Mouse (Mus musculus): ENCODE results near the gene Brms1l. TPM values are rescaled to one million over a fixed set of nuclear protein-coding genes. Genes with fewer than 3 reads are reported as not detected.
A peak's percentile ranks its signal among the peaks of the same experiment; 100 is the strongest.

Brms1l gene
- polyA plus RNA-seq, 1 experiment from 2014 or later = 46.6 TPM

DNA sequence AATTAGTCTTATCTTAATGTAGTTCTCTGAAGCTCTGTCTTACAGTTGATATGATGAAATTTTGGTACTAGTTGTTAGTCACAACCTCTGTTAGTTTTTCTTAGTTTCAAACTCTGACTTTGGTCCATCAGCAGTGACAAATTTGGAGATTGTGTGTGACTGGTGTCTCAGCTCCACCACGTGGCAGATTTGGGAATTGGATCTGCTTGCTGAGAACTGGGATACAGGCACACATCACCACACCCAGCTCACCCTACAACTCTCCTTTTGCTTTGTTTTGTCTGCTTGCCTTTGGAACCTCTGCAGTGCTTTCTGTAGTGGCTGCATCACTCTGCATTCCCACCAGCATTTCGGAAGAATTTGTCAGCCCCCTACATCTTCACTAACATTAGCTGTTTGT, 5.0 kb upstream of the Brms1l start:
- Histone ChIP-seq H3K27me3 (no peaks in the 10 kb centered on the region), H3K36me3 (no peaks in the 10 kb centered on the region), H3K27ac (replicated peaks) (no peak overlapping the region), H3K9ac (no peak overlapping the region), H3K4me3 (no peak overlapping the region), H3K4me2 (no peak overlapping the region), H3K4me1 (replicated peaks) (no peaks in the 10 kb centered on the region), H3K9me3 (no peaks in the 10 kb centered on the region)
- ATAC-seq (ENCODE audit: low read depth) = no peak
- 14% methylated on average over 2 of the region's 2 CpGs for WGBS

DNA sequence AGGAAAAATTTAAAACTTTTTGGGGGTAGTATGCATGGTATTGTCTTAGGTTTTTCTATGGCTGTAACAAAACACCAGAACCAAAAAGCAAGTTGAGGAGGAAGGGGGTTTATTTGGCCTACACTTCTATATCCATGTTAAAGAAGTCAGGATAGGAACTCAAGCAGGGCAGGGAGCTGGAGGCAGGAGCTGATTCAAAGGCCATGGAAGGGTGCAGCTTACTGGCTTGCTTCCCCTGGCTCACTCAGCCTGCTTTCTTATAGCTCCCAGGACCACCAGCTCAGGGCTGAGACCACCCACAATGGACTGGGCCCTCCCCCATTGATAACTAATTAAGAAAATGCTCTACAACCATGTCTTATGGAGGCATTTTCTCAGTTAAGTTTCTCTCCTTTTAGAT, 3.2 kb upstream of the Brms1l start:
- peaks cover 12% of the 10 kb centered on the region for H3K4me1 ChIP-seq (replicated peaks)
- H3K27me3 ChIP-seq = no peaks in the 10 kb centered on the region
- no peak overlapping the region for H3K9ac ChIP-seq
- no peak overlapping the region for H3K27ac ChIP-seq (replicated peaks)
- no peak for ATAC-seq (ENCODE audit: low read depth)
- no peak overlapping the region for H3K4me3 ChIP-seq
- H3K4me2 ChIP-seq = no peak overlapping the region
- H3K36me3 ChIP-seq = no peaks in the 10 kb centered on the region
- no peaks in the 10 kb centered on the region for H3K9me3 ChIP-seq

DNA sequence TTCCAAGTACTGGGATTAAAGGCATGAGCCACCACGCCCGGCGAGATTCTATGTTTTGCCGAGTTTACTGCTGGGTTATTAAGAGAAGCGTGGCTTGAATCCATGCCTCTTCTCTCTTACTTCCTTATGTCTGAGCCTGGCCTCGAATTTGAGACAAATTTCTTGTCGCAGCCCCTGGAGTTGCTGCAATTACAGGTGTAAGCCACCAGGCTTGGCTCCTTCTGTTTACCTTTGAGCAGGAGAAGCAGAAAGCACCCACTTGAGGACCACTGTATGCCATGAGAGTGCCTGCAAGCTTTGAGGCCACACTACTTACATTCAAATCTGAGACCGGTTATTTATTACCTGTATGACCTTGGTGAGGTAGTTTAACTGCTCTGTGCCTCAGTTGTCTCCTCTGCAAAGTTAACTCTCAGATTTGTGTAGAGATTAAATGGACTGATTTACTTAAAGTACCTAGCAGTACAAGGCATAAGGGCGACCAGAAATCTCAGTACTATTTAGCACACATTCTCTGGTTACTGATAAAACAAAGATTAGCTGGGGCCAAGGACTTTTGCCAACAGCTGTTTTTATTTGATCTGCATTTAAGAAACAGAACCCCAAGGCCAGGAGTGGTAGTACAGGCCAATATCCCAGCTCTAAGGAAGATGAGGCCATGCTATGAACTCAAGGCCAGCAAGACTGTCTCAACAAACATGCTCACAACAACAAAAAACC, 2.1 kb upstream of the Brms1l start:
- WGBS = 66% methylated on average over 9 of the region's 9 CpGs
- no peak overlapping the region for H3K27ac ChIP-seq (replicated peaks)
- no peaks in the 10 kb centered on the region for H3K27me3 ChIP-seq
- H3K36me3 ChIP-seq = no peaks in the 10 kb centered on the region
- H3K4me1 ChIP-seq (replicated peaks) = peaks cover 16% of the 10 kb centered on the region
- no peaks in the 10 kb centered on the region for H3K9me3 ChIP-seq
- H3K9ac ChIP-seq = no peak overlapping the region
- ATAC-seq (ENCODE audit: low read depth) = no peak
- no peak overlapping the region for H3K4me3 ChIP-seq
- no peak overlapping the region for H3K4me2 ChIP-seq

DNA sequence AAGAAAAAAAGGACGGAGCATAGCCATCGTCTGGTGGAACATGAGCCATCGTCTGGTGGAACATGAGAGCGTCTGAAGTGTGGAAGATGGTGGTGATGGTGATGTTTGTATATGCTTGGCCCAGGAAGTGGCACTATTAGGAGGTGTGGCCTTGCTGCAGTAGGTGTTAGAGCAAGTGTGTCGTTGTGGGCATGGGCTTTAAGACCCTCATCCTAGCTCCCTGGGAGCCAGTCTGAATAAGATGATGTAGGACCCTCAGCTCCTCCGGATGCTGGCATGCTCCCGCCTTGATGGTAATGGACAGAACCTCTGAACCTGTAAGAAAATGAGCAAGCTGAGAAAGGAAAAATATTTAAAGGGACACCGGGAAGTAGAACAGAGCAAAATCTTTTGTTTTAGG, 1.2 kb upstream of the Brms1l start:
- 87% methylated on average over 8 of the region's 8 CpGs for WGBS
- ATAC-seq (ENCODE audit: low read depth) = no peak

DNA sequence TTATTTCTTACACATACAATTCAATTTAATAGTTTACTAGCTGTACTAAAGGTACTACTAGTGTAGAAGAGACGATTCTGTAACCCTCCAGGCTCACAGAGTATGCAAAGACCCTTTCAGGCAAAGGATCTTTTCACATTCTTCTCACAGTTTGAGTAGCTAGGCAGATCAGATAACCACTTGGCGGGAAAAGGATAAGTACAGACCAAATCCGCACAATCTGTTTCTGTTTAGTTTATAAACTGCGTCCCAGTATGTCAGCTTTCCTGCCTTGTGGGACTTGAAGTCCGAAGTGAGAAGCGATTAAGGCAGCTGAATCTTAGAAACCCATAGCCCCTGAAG, 296 bp upstream of the Brms1l start:
- WGBS = under 1% methylated on average over 6 of the region's 6 CpGs
- Histone ChIP-seq H3K27ac (replicated peaks) (peak overlapping the region; percentile 96), H3K27me3 (no peaks in the 10 kb centered on the region), H3K4me1 (replicated peaks) (peaks cover 16% of the 10 kb centered on the region), H3K4me3 (peak overlapping the region; percentile 77), H3K9ac (peak overlapping the region; percentile 61), H3K4me2 (peak overlapping the region; percentile 54), H3K9me3 (no peaks in the 10 kb centered on the region), H3K36me3 (no peaks in the 10 kb centered on the region)
- ATAC-seq (ENCODE audit: low read depth) = no peak

More for the DNA sequence above, 1.2 kb upstream of the Brms1l start:
- H3K4me1 ChIP-seq (replicated peaks) = peaks cover 16% of the 10 kb centered on the region
- no peak overlapping the region for H3K4me2 ChIP-seq
- H3K36me3 ChIP-seq = no peaks in the 10 kb centered on the region
- H3K4me3 ChIP-seq = no peak overlapping the region
- H3K27ac ChIP-seq (replicated peaks) = no peak overlapping the region
- H3K9ac ChIP-seq = no peak overlapping the region
- H3K9me3 ChIP-seq = no peaks in the 10 kb centered on the region
- H3K27me3 ChIP-seq = no peaks in the 10 kb centered on the region

- no peaks in the 10 kb centered on the region for H3K27me3 ChIP-seq
- WGBS = 67% methylated on average over 3 of the region's 3 CpGs
- H3K4me2 ChIP-seq = peak overlapping the region; percentile 74
- H3K4me3 ChIP-seq = peak overlapping the region; percentile 77
- H3K9ac ChIP-seq = no peak overlapping the region
- ATAC-seq (ENCODE audit: low read depth) = no peak
- H3K4me1 ChIP-seq (replicated peaks) = peaks cover 16% of the 10 kb centered on the region
- peaks cover 13% of the 10 kb centered on the region for H3K36me3 ChIP-seq
- no peak overlapping the region for H3K27ac ChIP-seq (replicated peaks)
- no peaks in the 10 kb centered on the region for H3K9me3 ChIP-seq
Observed at GRCm38 (mm10) chr12:55837495-55837894, 1.4 kb downstream of the Brms1l start.

- H3K4me2 ChIP-seq = no peak overlapping the region
- H3K4me3 ChIP-seq = no peak overlapping the region
- H3K27ac ChIP-seq (replicated peaks) = no peak overlapping the region
- H3K36me3 ChIP-seq = peaks cover 54% of the 10 kb centered on the region
- H3K27me3 ChIP-seq = no peaks in the 10 kb centered on the region
- H3K4me1 ChIP-seq (replicated peaks) = no peaks in the 10 kb centered on the region
- H3K9me3 ChIP-seq = peaks cover 4% of the 10 kb centered on the region; the same call in 1 of the 2 replicates
- 75% methylated on average over 1 of the region's 1 CpGs for WGBS
- ATAC-seq (ENCODE audit: low read depth) = no peak
- no peak overlapping the region for H3K9ac ChIP-seq
Observed at GRCm38 (mm10) chr12:55846741-55847140, 10.6 kb downstream of the Brms1l start.

DNA sequence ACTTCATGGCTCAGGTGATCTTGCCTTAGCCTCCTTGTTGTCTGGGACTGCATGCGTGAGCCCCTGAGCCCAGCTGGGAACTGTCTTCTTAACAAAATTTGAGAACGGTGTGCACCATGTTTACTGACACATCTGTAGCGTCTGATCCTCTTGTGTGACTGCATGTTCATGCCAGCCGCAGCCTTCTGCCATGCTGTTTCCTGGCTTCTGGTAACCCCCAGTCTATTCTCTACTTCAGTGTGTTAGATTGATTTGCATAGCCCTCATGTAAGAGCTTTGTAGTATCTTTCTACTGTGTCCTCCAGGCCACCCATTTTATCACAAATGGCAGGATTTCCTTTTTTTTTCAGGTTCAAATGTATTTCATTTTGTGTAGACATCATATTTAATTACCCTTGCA, 11.7 kb downstream of the Brms1l start:
- no peak overlapping the region for H3K27ac ChIP-seq (replicated peaks)
- WGBS = 94% methylated on average over 4 of the region's 4 CpGs
- no peak overlapping the region for H3K4me3 ChIP-seq
- no peak overlapping the region for H3K9ac ChIP-seq
- peaks cover 51% of the 10 kb centered on the region for H3K36me3 ChIP-seq
- ATAC-seq (ENCODE audit: low read depth) = no peak
- no peak overlapping the region for H3K4me2 ChIP-seq
- H3K4me1 ChIP-seq (replicated peaks) = no peaks in the 10 kb centered on the region
- H3K27me3 ChIP-seq = no peaks in the 10 kb centered on the region
- H3K9me3 ChIP-seq = peaks cover 4% of the 10 kb centered on the region; the same call in 1 of the 2 replicates

DNA sequence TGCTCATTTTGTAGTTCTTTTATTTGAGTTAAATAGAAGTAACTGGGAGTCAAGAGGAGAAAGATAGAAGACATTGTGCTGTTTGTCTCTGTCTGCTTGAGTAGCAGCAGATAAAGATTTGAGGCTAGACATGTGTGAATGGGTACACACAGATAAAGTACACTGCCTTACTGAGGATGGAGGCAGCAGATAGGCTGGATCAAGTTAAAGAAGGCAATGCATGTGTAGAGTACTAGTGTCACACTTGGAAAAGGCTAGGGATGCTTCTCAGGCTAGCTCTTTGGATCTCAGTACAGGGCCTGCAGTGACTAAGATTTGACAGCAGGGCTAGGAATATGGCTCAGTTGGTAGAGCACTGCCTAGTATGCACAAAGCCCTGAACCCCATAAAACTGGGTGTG, 14.5 kb downstream of the Brms1l start:
- Histone ChIP-seq H3K4me1 (replicated peaks) (no peaks in the 10 kb centered on the region), H3K9me3 (peaks cover 4% of the 10 kb centered on the region; the same call in 1 of the 2 replicates), H3K4me3 (no peak overlapping the region), H3K27ac (replicated peaks) (no peak overlapping the region), H3K9ac (no peak overlapping the region), H3K36me3 (peaks cover 58% of the 10 kb centered on the region), H3K4me2 (no peak overlapping the region), H3K27me3 (no peaks in the 10 kb centered on the region)
- no peak for ATAC-seq (ENCODE audit: low read depth)

DNA sequence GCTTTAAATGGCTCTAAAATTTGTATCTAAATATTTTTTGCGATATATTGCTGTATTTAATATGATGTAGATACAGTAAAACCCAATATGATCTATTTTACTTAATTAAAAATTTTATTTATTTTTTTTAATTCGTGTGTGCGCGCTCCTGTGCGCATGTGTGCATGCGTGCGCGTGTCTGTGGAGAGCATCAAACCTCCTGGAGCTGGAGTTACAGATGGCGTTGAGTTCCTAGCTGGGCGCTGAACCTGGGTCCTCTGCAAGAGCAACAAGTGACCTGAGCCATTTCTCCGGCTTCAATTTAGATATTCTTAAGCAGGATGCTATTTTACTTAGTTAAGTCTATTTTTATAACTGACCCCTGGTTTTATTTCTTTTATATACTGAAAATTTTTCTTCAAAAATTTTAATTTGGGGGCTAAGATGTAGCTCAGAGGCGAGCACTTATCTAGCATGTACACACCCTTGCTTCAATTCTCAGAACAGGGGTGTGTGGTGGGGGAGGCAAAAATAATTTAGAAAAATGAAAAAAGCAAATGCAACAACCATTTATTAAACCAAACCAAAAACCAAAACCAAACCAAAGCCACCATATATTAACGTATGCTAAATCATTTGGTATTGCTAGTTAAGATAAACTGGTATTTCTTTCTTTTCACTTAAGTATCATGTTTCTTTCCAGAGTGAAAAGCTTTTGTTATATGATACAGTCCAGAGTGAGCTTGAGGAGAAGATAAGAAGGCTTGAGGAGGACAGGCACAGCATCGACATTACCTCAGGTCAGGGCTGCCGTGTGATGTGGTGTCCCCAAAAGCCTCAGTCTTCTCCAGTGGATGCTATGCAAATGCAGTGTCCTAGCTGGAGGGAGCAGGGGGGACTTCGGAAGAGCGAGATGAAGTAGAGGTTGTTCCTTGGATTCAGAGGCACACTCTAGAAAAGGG, 23.6 kb downstream of the Brms1l start:
- H3K36me3 ChIP-seq = peaks cover 75% of the 10 kb centered on the region
- no peaks in the 10 kb centered on the region for H3K4me1 ChIP-seq (replicated peaks)
- H3K27ac ChIP-seq (replicated peaks) = no peak overlapping the region
- H3K27me3 ChIP-seq = no peaks in the 10 kb centered on the region
- ATAC-seq (ENCODE audit: low read depth) = no peak
- no peak overlapping the region for H3K4me2 ChIP-seq
- WGBS = 93% methylated on average over 17 of the region's 17 CpGs
- H3K4me3 ChIP-seq = no peak overlapping the region
- H3K9ac ChIP-seq = no peak overlapping the region
- H3K9me3 ChIP-seq = peaks cover 13% of the 10 kb centered on the region; the same call in 1 of the 2 replicates

DNA sequence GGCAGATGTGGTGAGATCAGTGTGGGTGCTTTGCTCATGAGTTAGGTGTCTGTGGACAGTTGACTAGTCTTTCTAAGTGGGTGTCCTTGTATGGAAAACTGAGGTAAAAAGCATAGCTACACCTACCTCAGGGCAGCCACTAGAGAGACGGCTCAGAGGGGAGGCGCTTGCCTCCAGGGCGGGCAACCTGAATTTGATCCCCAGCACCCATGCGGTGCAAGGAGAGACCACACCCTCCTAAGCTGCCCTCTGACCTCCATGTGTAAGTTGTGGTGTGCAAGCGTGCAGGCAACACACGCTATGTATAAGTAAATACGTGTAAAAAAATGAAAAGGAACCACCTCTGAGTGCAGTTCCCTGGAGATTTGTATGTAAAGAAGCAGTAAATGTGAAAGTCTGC, 24.5 kb downstream of the Brms1l start:
- H3K4me3 ChIP-seq = no peak overlapping the region
- H3K27ac ChIP-seq (replicated peaks) = no peak overlapping the region
- H3K4me1 ChIP-seq (replicated peaks) = no peaks in the 10 kb centered on the region
- H3K9ac ChIP-seq = no peak overlapping the region
- ATAC-seq (ENCODE audit: low read depth) = no peak
- peaks cover 13% of the 10 kb centered on the region; the same call in 1 of the 2 replicates for H3K9me3 ChIP-seq
- H3K36me3 ChIP-seq = peaks cover 74% of the 10 kb centered on the region
- H3K4me2 ChIP-seq = no peak overlapping the region
- H3K27me3 ChIP-seq = no peaks in the 10 kb centered on the region
- WGBS = 90% methylated on average over 7 of the region's 7 CpGs

DNA sequence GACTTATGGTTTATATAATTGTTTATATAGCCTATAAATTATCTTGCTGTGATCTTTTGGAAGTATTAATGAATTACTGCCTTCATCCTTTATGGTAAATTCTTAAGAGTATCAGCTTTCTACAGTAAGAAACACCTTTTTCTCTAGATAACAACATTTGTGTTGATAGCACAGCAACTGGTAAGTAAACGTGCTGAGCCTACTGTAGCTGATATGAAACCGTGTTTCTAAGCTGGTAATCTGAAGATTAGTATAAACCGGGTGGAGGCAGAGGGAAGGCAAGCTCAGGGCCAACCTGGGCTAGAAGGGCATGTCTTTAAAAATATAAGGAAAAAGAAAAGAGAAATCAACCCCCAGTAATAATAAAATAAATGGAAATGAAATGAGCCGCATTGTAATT, 31.6 kb downstream of the Brms1l start:
- Histone ChIP-seq H3K4me2 (no peak overlapping the region), H3K9me3 (peaks cover 5% of the 10 kb centered on the region; the same call in 1 of the 2 replicates), H3K36me3 (peaks cover 76% of the 10 kb centered on the region), H3K27me3 (no peaks in the 10 kb centered on the region), H3K4me3 (no peak overlapping the region), H3K9ac (no peak overlapping the region), H3K27ac (replicated peaks) (no peak overlapping the region), H3K4me1 (replicated peaks) (no peaks in the 10 kb centered on the region)
- ATAC-seq (ENCODE audit: low read depth) = no peak
- 97% methylated on average over 4 of the region's 4 CpGs for WGBS
